Mouse (Mus musculus): ENCODE data around the gene Tsc22d4.
"Not testable (repeated sequence)": the region's sequence is repeated elsewhere in the genome, so short reads cannot be mapped to it uniquely, and the experiment has no call there.

Gene Tsc22d4

GRCm38 (mm10) chr5:137741023-137741931 is 4.3 kb upstream of the Tsc22d4 start, which contains the start of gene Nyap1:
TSS of gene Nyap1 (minus strand) at chr5:137741607.
- ATAC-seq (ENCODE audit: low TSS enrichment): peak; percentile 29

- ATAC-seq (ENCODE audit: low TSS enrichment): no peak
Measured at GRCm38 (mm10) chr5:137742048-137742447, 3.5 kb upstream of the Tsc22d4 start.

- no peak for ATAC-seq (ENCODE audit: low TSS enrichment)
Measured at GRCm38 (mm10) chr5:137742836-137743235, 2.7 kb upstream of the Tsc22d4 start.

GRCm38 (mm10) chr5:137744197-137744596 is 1.3 kb upstream of the Tsc22d4 start:
- ATAC-seq (ENCODE audit: low TSS enrichment): no peak

GRCm38 (mm10) chr5:137746282-137746850 is 836 bp downstream of the Tsc22d4 start:
- peak; percentile 8 for ATAC-seq (ENCODE audit: low TSS enrichment)

GRCm38 (mm10) chr5:137746851-137747325 is 1.4 kb downstream of the Tsc22d4 start:
- no peak for ATAC-seq (ENCODE audit: low TSS enrichment)

- no peak for ATAC-seq (ENCODE audit: low TSS enrichment)
Measured at GRCm38 (mm10) chr5:137747326-137747961, 1.9 kb downstream of the Tsc22d4 start.

DNA sequence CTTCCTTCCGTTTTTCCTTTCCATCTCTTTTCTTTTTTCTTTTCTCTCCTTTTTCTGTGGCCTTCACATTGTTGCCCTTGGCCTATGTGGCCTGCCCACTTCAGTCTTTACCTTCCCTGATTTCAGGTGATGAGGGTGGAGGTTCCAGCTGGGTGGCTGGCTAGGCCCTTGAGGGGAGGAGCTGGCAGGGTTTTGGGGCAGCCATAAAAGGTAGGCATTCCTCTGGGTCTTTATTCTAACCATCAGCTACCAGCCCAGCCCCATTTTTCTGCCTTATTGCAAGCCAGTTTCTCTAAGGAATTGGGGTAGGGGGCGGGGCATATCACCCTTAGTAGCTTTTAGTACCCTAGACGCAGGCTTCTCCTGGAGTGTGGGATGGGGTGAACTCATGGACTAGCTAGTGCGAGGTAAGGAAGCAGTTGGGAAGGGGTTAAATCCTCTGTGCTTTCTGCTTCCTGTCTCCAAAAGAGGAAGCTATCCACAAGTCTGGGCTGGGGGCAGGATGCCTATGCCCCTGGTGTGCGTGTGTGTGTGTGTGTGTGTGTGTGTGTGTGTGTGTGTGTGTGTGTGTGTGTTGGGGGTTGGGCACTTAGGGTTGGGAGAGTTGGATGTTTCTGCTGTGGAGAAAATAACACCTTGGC is 2.7 kb downstream of the Tsc22d4 start:
- no peak for ATAC-seq (ENCODE audit: low TSS enrichment)

DNA sequence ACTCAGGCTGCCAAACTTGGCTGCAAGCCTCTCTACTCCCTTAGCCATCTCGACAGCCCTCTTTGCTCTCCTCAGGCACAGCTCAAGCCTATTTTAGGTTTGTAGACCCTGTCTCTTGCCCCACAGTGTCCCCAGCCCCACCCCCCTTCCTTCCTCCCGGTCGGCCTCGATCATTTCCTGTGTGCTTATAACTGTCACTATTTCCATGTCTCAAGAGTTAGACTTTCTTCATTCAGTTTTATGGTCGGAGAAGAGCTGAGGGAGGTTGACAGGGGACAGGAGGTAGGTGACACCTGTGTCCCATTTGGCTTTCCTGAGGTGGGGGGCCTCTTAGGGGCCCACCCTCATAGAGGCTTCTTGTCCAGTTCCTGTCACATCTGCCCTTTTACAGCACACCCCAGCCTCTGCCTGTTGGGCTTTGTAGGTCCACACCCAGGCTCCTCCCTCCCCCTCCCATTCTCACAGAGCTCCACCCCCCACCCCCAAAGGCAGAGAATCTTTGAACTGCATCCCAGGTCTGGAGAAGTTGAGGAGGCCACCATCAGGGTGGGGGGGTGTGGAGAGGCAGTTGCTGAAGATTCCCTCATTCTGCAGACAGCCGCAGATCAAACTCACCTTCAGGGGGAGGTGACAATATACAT is 3.8 kb downstream of the Tsc22d4 start:
- no peak for ATAC-seq (ENCODE audit: low TSS enrichment)

DNA sequence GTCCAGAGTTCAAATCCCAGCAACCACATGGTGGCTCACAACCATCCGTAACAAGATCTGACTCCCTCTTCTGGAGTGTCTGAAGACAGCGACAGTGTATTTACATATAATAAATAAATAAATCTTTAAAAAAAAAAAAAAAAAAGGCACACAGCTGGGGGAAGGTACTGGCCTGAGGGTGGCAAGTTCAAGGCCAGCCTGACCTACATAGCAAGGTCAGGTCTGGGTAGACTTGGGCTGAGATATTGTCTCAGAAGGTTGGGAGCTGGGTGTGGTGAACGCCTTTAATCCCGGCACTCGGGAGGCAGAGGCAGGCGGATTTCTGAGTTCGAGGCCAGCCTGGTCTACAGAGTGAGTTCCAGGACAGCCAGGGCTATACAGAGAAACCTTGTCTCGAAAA is 4.7 kb downstream of the Tsc22d4 start:
- ATAC-seq (ENCODE audit: low TSS enrichment): not testable (repeated sequence)

DNA sequence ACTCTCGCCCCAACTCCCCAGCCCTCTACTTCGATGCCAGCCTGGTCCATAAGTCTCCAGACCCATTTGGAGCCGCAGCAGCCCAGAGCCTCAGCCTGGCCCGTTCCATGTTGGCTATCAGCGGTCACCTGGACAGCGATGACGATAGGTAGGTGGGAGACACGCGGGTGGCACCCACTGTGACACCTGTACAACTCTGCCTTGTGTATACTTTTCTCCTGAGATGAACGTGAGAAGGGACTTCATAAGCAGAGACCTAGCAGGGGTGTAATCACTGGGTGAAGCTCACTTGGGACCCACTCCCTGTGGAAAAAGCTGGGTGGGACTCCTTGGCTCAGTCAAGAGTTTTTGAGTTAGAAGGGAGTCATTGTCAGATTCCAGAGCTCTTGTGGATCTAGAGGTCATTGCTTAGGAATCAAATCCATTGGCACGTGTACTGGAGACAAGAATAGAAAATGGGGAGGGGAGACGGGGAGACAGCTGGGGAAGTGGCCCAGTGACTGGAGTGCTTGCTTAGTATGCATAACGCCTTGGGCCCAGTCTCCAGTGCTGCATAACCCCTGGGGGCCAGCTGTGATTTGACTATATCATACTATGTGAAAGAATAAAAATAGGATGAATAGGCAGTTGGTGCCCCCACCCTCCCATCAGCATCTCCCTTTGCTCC is 5.8 kb downstream of the Tsc22d4 start:
- ATAC-seq (ENCODE audit: low TSS enrichment): no peak

- ATAC-seq (ENCODE audit: low TSS enrichment): no peak
Measured at GRCm38 (mm10) chr5:137751988-137752387, 6.5 kb downstream of the Tsc22d4 start.

DNA sequence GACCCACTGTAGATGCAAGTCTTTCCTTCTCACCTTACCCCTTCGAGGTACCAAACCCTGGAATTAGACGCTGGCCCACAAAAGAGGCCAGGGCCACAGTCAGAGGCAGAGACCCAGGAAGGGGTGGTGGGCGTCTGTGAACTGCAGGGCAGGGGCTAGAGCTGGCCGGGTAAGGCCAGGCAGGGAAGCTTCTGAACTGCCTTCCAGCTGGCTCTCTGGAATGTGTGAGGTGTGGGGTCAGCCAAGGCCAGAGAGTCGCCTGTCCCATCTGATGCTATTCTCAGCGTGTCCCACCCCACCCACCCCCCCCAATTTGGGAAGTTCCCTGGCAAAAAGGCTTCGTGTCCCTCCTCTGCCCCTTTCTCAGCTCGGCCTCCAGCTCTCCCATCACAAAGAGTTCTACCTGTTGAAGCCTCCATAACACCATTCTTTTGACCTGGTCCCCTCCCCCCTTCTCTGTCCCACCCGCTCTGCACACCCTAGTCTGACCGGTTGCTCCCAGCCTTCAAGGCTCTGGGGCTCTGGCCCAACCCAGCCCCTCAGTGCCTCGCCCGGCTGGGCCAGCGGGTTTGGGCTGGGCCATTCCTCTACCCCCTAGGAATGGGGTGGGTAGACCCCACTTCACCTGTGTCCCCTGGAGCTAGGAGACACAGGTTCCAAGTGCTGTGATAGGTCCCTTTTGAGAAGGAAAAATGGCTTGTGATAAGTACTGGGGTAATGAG is 7.7 kb downstream of the Tsc22d4 start:
- no peak for ATAC-seq (ENCODE audit: low TSS enrichment)

DNA sequence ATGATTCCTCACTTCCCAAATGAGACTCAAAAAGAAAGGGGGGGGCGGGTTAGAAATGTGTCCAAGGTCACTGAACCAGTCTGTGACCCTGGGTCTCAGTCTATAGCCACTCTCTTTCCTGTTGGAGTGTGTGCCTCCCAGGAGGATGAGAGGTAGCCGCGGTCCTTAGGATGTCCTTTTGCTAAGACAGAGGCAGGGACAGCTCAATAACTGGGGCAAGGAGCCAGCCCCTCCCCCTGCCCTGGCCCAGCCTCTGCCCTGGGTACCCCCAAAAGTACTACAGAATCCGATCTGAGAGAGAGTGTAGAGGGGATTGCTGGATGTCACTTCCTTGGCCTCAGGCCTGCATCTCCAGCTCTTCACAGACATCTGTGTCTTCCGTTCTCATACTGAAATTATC is 9.9 kb downstream of the Tsc22d4 start:
- no peak for ATAC-seq (ENCODE audit: low TSS enrichment)

DNA sequence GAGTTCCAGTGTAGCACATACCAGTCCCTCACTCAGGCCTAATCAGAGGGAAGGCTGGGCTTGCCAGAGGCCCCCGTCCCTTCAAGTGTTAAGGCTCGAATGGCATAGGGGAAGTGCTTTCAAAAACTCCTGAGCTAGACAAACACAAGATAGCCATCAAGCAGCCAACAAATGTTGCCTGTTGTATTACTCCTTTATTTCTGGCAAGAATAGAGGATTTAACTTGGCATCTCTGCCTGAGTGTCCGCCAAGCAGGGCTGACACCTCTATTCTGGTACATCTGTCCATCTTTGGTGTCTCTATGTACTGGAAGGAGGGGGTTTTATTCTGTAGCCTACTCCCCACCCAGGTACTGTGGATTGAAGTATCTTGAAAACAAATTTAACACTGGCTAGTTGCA is 10.6 kb downstream of the Tsc22d4 start:
- no peak for ATAC-seq (ENCODE audit: low TSS enrichment)

DNA sequence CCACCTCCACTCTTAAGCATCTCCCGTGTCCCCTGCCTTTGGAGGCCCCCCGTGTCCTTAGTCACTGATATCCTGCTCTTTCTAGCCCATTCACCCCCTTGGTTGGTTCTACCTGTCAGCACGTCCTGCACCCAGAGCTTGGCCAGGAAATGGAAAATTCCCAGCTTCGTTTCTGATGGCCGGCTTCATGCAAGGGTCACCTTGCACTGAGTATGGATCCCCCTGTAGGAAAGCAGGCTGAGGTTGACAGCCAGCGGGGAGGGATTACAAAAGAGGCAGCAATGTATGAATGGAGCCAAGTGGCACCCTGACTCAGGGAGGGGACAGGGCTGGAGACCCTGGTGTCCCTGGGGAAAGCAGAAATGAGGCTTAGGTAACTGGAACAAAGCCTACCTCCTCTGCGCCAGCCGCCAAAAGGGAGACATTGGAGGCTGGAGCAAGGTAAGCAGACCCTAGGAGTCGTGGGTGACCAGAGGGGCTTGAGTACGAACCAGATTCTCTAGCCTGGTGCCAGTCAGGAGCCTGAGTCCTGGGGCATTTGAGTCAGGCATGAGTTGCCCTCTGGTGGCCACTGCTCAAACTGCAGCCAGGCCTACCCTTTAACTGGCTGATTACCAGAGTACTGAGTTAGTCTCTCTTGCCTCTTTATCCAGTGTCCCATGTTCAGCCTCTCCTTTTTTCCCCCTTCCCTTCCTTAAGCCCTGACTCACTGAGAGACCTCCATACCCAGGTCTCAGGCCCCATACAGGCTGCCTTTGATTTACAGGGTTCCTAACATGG is 11.5 kb downstream of the Tsc22d4 start:
- peak; percentile 42 for ATAC-seq (ENCODE audit: low TSS enrichment)

- 0 out of 2 replicates have a peak, but pooled peaks have one; percentile 18 for ATAC-seq (ENCODE audit: low TSS enrichment)
Measured at GRCm38 (mm10) chr5:137757887-137758286, 12.4 kb downstream of the Tsc22d4 start.

DNA sequence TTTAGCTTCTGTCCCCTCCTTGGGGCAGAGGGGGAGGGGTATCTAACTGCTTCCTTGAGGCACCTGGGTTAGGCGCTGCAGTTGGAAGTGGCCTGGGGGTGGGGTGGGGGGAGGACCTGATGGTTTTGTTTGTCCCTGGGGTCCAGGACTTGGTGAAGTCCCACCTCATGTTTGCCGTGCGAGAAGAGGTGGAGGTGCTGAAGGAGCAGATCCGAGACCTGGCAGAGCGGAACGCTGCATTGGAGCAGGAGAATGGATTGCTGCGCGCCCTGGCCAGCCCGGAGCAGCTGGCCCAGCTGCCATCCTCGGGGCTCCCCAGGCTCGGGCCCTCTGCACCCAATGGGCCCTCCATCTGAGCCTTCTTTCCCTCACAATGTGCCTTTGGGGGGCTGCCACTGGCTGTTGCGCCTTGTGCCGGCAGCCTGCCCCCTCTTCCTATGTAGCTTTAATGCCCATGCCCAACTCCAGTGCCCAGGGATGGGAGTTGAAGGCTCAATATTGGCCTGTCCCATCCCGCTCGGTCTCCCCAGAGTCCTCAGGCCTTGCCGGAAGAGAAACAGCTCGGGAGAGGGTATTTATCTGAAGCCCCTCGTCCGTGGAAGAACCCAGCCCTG is 13.5 kb downstream of the Tsc22d4 start:
- no peak for ATAC-seq (ENCODE audit: low TSS enrichment)

GRCm38 (mm10) chr5:137759971-137760412 is 14.5 kb downstream of the Tsc22d4 start:
- ATAC-seq (ENCODE audit: low TSS enrichment): peak; percentile 74
